Mouse (Mus musculus): ENCODE results near the gene Klra2. TPM values are rescaled to one million over a fixed set of nuclear protein-coding genes. Genes with fewer than 3 reads are reported as not detected.
A peak's percentile ranks its signal among the peaks of the same experiment; 100 is the strongest.
"Not testable (repeated sequence)": the region's sequence is repeated elsewhere in the genome, so short reads cannot be mapped to it uniquely, and the experiment has no call there.

Klra2 gene
- 0.15 and 0.19 TPM in 2 replicates for polyA plus RNA-seq (2012; rRNA removed)

DNA sequence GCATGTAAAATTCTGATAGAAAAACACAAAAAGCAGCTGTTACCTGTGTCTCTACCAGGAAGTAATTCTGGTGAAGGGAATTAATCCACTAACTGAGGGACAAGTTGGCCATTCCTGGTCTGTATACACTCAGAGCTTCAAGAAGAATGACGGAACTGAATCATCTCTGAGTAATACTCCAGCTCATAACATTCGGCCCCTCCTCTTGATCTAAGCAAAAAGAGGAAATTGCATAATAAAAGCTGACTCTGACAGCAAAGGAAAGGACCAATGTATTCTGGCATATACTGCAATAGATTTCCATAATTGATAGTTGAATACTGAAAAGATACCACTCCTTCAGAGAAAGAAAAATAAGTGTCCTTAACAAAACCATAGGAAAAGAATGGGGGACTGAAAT is at the start of gene Klra2:
Gene Klra2, minus strand, starts transcription at position 157 of the 400 bp plus-strand sequence.
- TF ChIP-seq CTCF (IDR thresholded peaks at IDR 0.05; ENCODE audit: borderline replicate concordance, insufficient read depth, low read depth, low read length): no peak
- TF ChIP-seq POLR2A (IDR thresholded peaks at IDR 0.05; ENCODE audit: borderline replicate concordance, insufficient read depth, low read length): no peak
- 86% methylated on average over 2 of the region's 2 CpGs for WGBS
- H3K4me1 ChIP-seq (ENCODE audit: control insufficient read depth, insufficient read depth, low read length): no peaks in the 10 kb centered on the region
- H3K27me3 ChIP-seq (ENCODE audit: control insufficient read depth, insufficient read depth, low read length): no peaks in the 10 kb centered on the region
- H3K4me3 ChIP-seq (replicated peaks; ENCODE audit: insufficient read depth, low read depth, low read length): no peak within 1 kb of the TSS
- no peak within 1 kb of the TSS for H3K27ac ChIP-seq (ENCODE audit: insufficient read depth, low read length)
- no peak for DNase-seq

DNA sequence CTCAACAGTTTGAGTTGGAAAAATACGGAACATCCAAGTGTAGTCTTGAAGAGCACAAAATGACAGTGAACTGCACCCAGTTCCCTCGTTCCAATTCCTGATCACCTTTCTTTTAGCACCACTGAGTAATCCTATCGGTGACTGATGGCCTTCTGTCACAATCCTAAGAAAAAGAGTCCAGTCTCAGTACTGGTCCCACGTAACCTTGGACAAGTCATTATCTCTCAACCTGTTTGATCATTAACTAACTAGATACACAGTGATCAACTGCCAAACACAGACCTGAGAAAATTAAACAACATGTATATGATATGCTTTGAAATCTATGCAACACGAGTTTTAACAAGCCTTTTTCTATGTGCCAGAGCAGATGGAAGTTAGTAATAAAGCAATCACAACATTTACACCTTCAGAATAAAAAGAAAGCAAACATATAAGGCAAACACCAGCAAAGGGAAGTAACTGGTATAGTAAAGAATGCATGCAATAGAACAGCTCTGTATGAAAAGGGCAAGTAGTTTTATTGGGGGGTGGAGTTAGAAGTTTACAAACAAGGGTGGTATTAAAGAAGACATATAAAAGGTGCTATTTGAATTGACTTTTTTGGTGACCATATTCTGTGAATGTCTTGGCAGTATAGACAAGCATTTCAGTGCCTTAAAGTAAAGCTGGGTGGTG is 47.4 kb upstream of the Klra2 start:
- 88% methylated on average over 5 of the region's 5 CpGs for WGBS
- Histone ChIP-seq H3K4me3 (replicated peaks; ENCODE audit: insufficient read depth, low read depth, low read length) (no peak overlapping the region), H3K27me3 (ENCODE audit: control insufficient read depth, insufficient read depth, low read length) (no peaks in the 10 kb centered on the region; the same call in 1 of the 2 replicates), H3K4me1 (ENCODE audit: control insufficient read depth, insufficient read depth, low read length) (no peaks in the 10 kb centered on the region), H3K27ac (ENCODE audit: insufficient read depth, low read length) (no peak overlapping the region)
- TF ChIP-seq CTCF (IDR thresholded peaks at IDR 0.05; ENCODE audit: borderline replicate concordance, insufficient read depth, low read depth, low read length): no peak
- TF ChIP-seq POLR2A (IDR thresholded peaks at IDR 0.05; ENCODE audit: borderline replicate concordance, insufficient read depth, low read length): no peak
- no peak for DNase-seq

DNA sequence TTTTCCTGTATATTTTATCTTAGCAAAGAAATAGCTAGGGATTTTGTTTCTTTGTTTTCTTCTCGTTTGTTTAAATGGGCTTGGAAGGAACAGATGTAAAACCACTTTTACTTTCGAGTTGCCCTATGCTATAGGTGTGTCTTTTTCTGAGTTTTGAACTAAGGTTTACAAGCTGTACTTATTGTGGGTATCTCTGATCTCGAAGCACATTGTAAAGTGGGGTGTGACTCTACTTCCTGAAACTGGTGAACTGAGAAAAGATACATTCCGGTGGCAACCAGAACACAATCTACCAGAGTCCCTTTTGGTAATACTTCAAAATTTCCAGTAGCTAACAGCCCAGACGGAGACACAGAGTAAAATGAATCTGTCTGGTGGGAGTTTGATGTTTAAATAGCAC is 46.8 kb upstream of the Klra2 start:
- Histone ChIP-seq H3K27me3 (ENCODE audit: control insufficient read depth, insufficient read depth, low read length) (no peaks in the 10 kb centered on the region; the same call in 1 of the 2 replicates), H3K27ac (ENCODE audit: insufficient read depth, low read length) (no peak overlapping the region), H3K4me1 (ENCODE audit: control insufficient read depth, insufficient read depth, low read length) (no peaks in the 10 kb centered on the region), H3K4me3 (replicated peaks; ENCODE audit: insufficient read depth, low read depth, low read length) (peak overlapping the region; percentile 99)
- 91% methylated on average over 5 of the region's 5 CpGs for WGBS
- TF ChIP-seq CTCF (IDR thresholded peaks at IDR 0.05; ENCODE audit: borderline replicate concordance, insufficient read depth, low read depth, low read length): no peak
- TF ChIP-seq POLR2A (IDR thresholded peaks at IDR 0.05; ENCODE audit: borderline replicate concordance, insufficient read depth, low read length): no peak
- DNase-seq: no peak

DNA sequence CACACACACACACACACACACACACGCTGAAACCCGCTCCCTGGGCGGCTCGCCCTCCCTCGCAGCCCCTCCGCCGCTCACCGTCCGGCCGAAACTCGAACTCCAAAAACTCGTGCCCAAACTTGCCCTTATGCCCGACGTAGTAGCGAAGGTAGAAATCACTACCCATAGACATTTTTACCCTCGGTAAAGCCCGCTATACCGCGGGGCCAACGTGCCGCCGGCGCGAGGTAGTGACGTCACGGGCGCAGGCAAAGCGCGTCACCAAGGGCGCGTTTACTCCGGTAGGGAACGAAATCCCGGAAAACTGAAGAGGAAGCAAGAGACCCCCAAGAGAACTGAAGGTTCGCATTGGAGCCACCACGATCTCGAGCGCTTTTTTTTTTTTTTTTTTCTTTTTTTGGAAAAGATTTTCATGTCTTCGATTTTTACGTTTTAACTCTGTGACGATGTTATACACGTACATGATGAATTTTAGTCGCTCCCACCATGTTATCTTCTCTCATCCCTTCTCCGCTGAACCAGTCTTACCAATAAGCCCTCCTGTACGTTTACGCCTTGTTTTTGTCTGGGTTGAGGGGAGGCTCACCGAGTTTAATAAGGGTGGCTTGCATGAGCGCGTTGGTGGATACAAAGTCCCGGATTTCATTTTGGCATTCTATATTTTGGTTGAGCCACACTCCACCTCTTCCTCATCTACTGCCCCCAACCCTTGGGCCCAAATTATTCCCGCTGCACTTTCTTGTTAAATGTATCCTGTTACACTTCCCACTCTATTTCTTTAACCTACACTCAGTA is 46.0 kb upstream of the Klra2 start, which contains the start of gene Magohb:
Gene Magohb, minus strand, starts transcription at position 254 of the 798 bp plus-strand sequence.
- H3K4me1 ChIP-seq (ENCODE audit: control insufficient read depth, insufficient read depth, low read length): no peaks in the 10 kb centered on the region
- TF ChIP-seq POLR2A (IDR thresholded peaks at IDR 0.05; ENCODE audit: borderline replicate concordance, insufficient read depth, low read length) (peak; percentile 44; the same call in 1 of the 2 replicates), CTCF (IDR thresholded peaks at IDR 0.05; ENCODE audit: borderline replicate concordance, insufficient read depth, low read depth, low read length) (no peak)
- peak within 1 kb of the TSS; percentile 57 for H3K27ac ChIP-seq (ENCODE audit: insufficient read depth, low read length)
- WGBS: under 1% methylated on average over 51 of the region's 51 CpGs
- no peaks in the 10 kb centered on the region; the same call in 1 of the 2 replicates for H3K27me3 ChIP-seq (ENCODE audit: control insufficient read depth, insufficient read depth, low read length)
- peak; percentile 83 to 91 for DNase-seq
- H3K4me3 ChIP-seq (replicated peaks; ENCODE audit: insufficient read depth, low read depth, low read length): peak within 1 kb of the TSS; percentile 99

DNA sequence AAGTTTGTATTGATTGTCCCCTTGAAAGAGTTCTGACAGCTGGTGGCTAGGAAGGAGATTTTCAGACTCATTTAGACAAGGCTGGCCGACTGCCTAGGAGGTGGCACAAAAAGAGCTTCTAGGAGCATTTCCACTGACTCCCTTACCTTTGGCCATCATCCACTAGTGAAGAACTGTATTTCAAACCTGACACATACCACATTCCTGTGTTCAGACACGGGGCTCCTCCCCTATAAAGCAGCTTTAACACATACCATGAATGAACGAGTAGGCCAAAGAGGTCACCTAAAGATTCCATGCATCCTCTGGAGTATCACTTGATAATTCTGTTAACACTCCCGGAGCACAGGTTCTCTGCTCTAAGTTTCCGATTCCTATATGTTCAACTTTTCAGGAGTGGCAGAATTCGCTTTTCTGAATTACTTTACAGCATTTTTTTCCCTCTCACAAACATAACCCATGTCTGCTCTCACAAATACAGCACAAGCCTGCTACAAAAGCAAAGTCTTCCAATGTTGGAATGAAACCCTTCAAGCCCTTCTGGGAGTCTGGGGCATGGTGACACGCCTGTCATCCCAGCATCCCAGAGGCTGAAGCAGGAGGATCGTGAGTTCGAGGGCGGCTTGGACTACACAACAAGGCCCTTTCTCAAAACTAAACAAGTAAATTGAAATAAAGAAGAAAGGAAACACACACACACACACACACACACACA is 45.3 kb upstream of the Klra2 start:
- WGBS: 9% methylated on average over 10 of the region's 10 CpGs
- Histone ChIP-seq H3K27me3 (ENCODE audit: control insufficient read depth, insufficient read depth, low read length) (no peaks in the 10 kb centered on the region), H3K27ac (ENCODE audit: insufficient read depth, low read length) (peak overlapping the region; percentile 57; the same call in 1 of the 2 replicates), H3K4me3 (replicated peaks; ENCODE audit: insufficient read depth, low read depth, low read length) (peak overlapping the region; percentile 99), H3K4me1 (ENCODE audit: control insufficient read depth, insufficient read depth, low read length) (no peaks in the 10 kb centered on the region)
- DNase-seq: peak; percentile 7 to 29
- TF ChIP-seq POLR2A (IDR thresholded peaks at IDR 0.05; ENCODE audit: borderline replicate concordance, insufficient read depth, low read length): no peak
- no peak for TF ChIP-seq CTCF (IDR thresholded peaks at IDR 0.05; ENCODE audit: borderline replicate concordance, insufficient read depth, low read depth, low read length)

DNA sequence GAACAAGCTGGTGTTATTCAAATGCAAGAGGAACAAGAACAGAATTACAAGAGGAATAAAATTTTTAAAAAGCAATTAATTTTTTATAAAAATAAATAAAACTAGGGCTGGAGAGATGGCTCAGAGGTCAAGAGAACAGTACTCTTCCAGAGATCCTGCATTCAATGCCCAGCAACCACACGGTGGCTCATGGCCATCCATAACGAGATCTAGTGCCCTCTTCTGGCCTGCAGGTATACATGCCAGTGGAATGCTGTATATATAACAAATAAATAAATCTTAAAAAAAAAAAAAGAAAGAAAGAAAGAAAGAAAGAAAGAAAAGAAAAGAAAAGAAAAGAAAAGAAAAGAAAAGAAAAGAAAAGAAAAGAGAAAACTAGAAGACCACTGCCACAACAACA is 43.3 kb upstream of the Klra2 start:
- Histone ChIP-seq H3K4me3 (replicated peaks; ENCODE audit: insufficient read depth, low read depth, low read length) (no peak overlapping the region), H3K27ac (ENCODE audit: insufficient read depth, low read length) (no peak overlapping the region), H3K4me1 (ENCODE audit: control insufficient read depth, insufficient read depth, low read length) (no peaks in the 10 kb centered on the region), H3K27me3 (ENCODE audit: control insufficient read depth, insufficient read depth, low read length) (no peaks in the 10 kb centered on the region)
- no peak for TF ChIP-seq POLR2A (IDR thresholded peaks at IDR 0.05; ENCODE audit: borderline replicate concordance, insufficient read depth, low read length)
- peak; percentile 51; the same call in 1 of the 2 replicates for TF ChIP-seq CTCF (IDR thresholded peaks at IDR 0.05; ENCODE audit: borderline replicate concordance, insufficient read depth, low read depth, low read length)
- peak; percentile 23 to 24 for DNase-seq
- 4% methylated on average over 2 of the region's 2 CpGs for WGBS

DNA sequence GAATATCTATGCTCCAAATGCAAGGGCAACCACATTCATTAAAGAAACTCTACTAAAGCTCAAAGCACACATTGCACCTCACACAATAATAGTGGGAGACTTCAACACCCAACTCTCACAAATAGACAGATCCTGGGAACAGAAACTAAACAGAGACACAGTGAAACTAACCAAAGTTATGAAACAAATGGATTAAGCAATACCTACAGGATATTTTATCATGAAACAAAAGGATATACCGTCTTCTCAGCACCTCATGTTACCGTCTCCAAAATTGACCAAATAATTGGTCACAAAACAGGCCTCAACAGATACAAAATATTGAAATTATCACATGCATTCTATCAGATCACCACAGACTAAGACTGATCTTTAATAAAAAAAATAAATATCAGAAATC is 31.0 kb upstream of the Klra2 start:
- H3K27me3 ChIP-seq (ENCODE audit: control insufficient read depth, insufficient read depth, low read length); H3K4me3 ChIP-seq (replicated peaks; ENCODE audit: insufficient read depth, low read depth, low read length); DNase-seq; H3K4me1 ChIP-seq (ENCODE audit: control insufficient read depth, insufficient read depth, low read length); H3K27ac ChIP-seq (ENCODE audit: insufficient read depth, low read length): not testable (repeated sequence)
- 96% methylated on average over 2 of the region's 2 CpGs for WGBS

Data from cerebellum, adult 2 months (tissue).